Mouse (Mus musculus) lung, postnatal 25 days (tissue): Measurements from ENCODE around the gene Olfr77.

Experiments
- DNase-seq: peaks from one replicate; pipeline ENCODE4 v3.0.0; 2022; ENCODE audit warnings: low spot score

The Olfr77 gene

DNA sequence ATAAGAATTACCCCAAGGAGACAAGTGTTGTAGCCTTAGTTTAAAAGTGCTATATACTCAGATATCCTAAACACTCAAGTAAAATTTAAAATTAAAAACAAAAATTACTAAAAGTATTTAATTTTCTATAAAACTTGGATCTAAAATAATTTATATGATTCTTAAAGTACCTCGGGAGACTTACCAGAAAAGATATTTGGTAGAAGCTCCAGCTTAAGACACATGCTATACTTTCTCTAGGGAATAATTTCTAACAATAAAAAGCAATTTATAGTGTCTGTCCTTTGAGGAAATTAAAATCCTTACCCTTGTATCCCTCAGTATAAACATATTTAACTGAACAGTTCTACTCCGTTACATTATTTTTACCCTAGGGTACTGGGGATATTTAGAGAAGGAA is at the start of gene Olfr77:
Olfr77 (plus strand) TSS at position 301 of the 400 bp plus-strand sequence.
- DNase-seq: no peak

DNA sequence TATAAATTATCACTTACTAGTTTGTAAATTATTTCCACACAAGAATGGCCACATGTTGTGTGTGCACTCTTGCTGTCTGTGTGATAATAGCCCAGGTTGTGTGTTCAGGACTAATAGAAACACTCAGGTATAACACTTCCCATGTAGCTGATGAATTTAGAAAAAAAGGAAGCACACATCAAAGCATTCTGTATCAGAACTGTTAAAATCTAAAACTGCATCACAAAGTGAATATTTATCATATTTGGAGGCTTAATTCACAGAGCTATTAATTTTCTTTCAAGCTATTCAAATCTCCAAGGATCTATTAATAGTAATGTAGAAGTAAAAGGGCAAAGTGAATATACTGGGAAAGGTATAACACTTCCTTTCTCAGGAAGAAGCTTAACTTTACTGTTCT is 28.8 kb upstream of the Olfr77 start, which contains the start of gene Olfr862:
Olfr862 (minus strand) TSS at position 101 of the 400 bp plus-strand sequence.
- no peak for DNase-seq

DNA sequence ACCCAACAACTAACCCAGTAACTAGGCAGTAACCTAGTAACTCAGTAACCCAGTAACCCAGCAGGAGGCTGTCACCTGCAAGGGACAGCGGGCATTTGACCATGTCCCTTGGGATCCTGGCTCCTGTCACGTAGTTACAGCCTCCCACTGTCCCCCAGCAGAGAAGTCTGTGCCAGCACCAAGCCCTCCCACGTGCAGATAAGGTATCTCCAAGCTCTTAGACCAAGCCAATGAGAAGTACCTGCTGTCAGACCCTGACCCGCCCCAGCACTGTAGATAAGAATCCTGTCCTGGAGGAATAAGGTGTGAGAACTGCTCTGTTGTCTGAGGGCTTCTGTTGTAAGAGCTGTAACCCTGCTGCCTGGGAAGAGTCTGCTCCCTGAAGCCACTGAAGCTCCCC is 5.5 kb upstream of the Olfr77 start:
- no peak for DNase-seq
